Comparison of ENCODE assay signal across 8 mouse cellular contexts in the genomic region with DNA sequence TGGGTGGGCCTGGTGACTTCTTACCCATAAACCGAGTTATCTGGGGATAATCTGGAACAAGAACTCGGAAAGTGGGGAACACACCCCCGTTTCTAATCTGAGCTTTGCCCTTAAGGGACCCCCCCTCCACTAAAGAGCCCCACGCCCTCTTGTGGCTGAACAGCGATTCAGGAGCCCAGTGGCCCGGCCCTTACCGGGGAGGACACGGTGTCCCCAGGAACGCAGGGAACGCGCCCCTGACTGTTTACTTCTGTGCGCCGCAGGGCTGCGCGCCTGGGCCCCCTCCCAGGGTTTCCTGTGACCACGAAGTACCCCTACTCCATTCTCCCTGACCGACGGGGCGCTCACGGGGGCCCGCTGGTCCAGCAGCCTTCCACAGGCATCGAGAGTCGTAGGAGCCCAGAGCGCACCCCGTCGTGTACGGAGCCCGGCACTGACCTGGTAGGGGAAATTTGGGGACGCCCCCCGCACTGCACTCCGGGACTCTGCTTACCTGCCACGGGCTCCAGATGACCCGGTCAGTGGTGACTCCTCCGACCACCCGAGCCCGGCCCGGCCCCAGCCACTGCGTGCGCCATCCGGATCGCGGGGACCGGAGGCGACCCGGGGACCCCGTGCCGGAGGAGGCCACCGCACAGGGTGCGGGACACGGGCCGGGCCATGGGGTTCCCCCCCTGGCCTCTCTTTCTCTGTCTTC. TPM values are rescaled to one million over a fixed set of nuclear protein-coding genes. Genes with fewer than 3 reads are reported as not detected.
DNase-seq lines count a peak whose midpoint lies in the region; ATAC-seq and TF ChIP-seq lines count a peak whose summit lies in the region.

No protein-coding gene starts in this region.

- H3K27me3 ChIP-seq in Patski: peaks cover 7% of the 10 kb centered on the region
- peaks cover 70% of the 10 kb centered on the region for H3K27me3 ChIP-seq in heart, embryonic 15.5 days
- peaks cover 96% of the 10 kb centered on the region for H3K27me3 ChIP-seq in midbrain, embryonic 13.5 days

- peaks cover 38% of the 10 kb centered on the region for H3K4me1 ChIP-seq in heart, embryonic 15.5 days (replicated peaks)
- H3K4me1 ChIP-seq in midbrain, embryonic 13.5 days (replicated peaks): peaks cover 18% of the 10 kb centered on the region

- peak; percentile 49 for DNase-seq in adrenal gland, adult 2 months
- DNase-seq in adrenal gland, adult 8-10 months: no peak
- no peak for DNase-seq in Patski (ENCODE audit: low read depth, low spot score)
- DNase-seq in kidney, postnatal 36 days: peak; percentile 40 to 70
- no peak for DNase-seq in yolk sac, embryonic 10.5 days (ENCODE audit: low spot score)
- no peak for DNase-seq in gastrocnemius, adult 8-10 months (ENCODE audit: low spot score in 2 of 2)

- 1% methylated on average over 51 of the region's 51 CpGs for WGBS in heart, embryonic 15.5 days
- WGBS in midbrain, embryonic 13.5 days: 1% methylated on average over 51 of the region's 51 CpGs

- H3K9me3 ChIP-seq in heart, embryonic 15.5 days (replicated peaks): no peaks in the 10 kb centered on the region
- H3K9me3 ChIP-seq in midbrain, embryonic 13.5 days: no peaks in the 10 kb centered on the region; the same call in 1 of the 2 replicates

- ATAC-seq in Patski: peak; percentile 37
- ATAC-seq in heart, embryonic 15.5 days (replicated peaks; ENCODE audit: insufficient number of reproducible peaks, insufficient read depth, low FRiP score, low read depth): peak; percentile 20
- ATAC-seq in midbrain, embryonic 13.5 days: peak; percentile 16

- CTCF ChIA-PET in Patski (lab: Charles Lee): interaction anchor here (0.7 to 1.0 kb wide), 2 partner anchors 11 to 49 kb away, joined by 3 read pairs; no protein-coding TSS in a partner anchor

- no peak for TF ChIP-seq CTCF in Patski (IDR thresholded peaks at IDR 0.05)

- no peaks in the 10 kb centered on the region for H3K36me3 ChIP-seq in heart, embryonic 15.5 days
- H3K36me3 ChIP-seq in midbrain, embryonic 13.5 days: no peaks in the 10 kb centered on the region

- H3K4me3 ChIP-seq in heart, embryonic 15.5 days: peak overlapping the region; percentile 67
- peak overlapping the region; percentile 45 for H3K4me3 ChIP-seq in midbrain, embryonic 13.5 days (replicated peaks)

- in situ Hi-C loops in Patski (cut with MboI; ENCODE audit: low pct_unique_long_range_greater_than_20kb): loop anchor here (5.0 kb wide), 1 partner anchor 40 kb away; a partner anchor contains a TSS

- POLR2A ChIA-PET in Patski (lab: Charles Lee): no interaction called here

- peak overlapping the region; percentile 99 for H3K4me2 ChIP-seq in heart, embryonic 15.5 days
- H3K4me2 ChIP-seq in midbrain, embryonic 13.5 days (replicated peaks): peak overlapping the region; percentile 73

- H3K9ac ChIP-seq in heart, embryonic 15.5 days: peak overlapping the region; percentile 79
- H3K9ac ChIP-seq in midbrain, embryonic 13.5 days (replicated peaks): peak overlapping the region; percentile 64

- peak overlapping the region; percentile 55; the same call in 1 of the 2 replicates for H3K27ac ChIP-seq in heart, embryonic 15.5 days
- H3K27ac ChIP-seq in midbrain, embryonic 13.5 days: no peak overlapping the region

RNA-seq across cellular contexts. Expression of a gene that starts 0.5 kb away (rescaled TPM):
- 1 to 10 TPM; 3.2 to 3.9 TPM for total RNA-seq in adrenal gland, adult 2 months (2021)
- 53.9 and 64.0 TPM in 2 replicates for polyA plus RNA-seq in adrenal gland, adult 2 months (2012; rRNA removed)
- total RNA-seq in adrenal gland, adult 8-10 months (2022): 1 to 10 TPM; 3.6 to 5.6 (median 4.9) TPM
- 7.1 TPM for polyA plus RNA-seq in Patski (2021)
- polyA plus RNA-seq in heart, embryonic 15.5 days (2015; fragmentation: Nextera tagmentation; extraction: Ambion mirVana): 19.8 and 25.7 TPM in 2 replicates
- polyA plus RNA-seq in midbrain, embryonic 13.5 days (2015; fragmentation: Nextera tagmentation; extraction: Ambion mirVana): 2.9 and 4.0 TPM in 2 replicates
- total RNA-seq in gastrocnemius, adult 8-10 months (2022): 1 to 10 TPM; 1.9 to 5.0 (median 3.5) TPM

RNA-seq across cellular contexts. Expression of a gene that starts 7.7 kb away (rescaled TPM):
- 10 to 100 TPM; 30.0 to 36.2 TPM for total RNA-seq in adrenal gland, adult 2 months (2021)
- polyA plus RNA-seq in adrenal gland, adult 2 months (2012; rRNA removed): 104 and 121 TPM in 2 replicates
- 10 to 100 TPM; 37.4 to 58.6 (median 47.0) TPM for total RNA-seq in adrenal gland, adult 8-10 months (2022)
- polyA plus RNA-seq in Patski (2021): 50.5 TPM
- 28.3 and 37.6 TPM in 2 replicates for polyA plus RNA-seq in heart, embryonic 15.5 days (2015; fragmentation: Nextera tagmentation; extraction: Ambion mirVana)
- polyA plus RNA-seq in midbrain, embryonic 13.5 days (2015; fragmentation: Nextera tagmentation; extraction: Ambion mirVana): 63.7 TPM in 2 replicates
- total RNA-seq in gastrocnemius, adult 8-10 months (2022): 10 to 100 TPM; 12.6 to 17.4 (median 15.4) TPM

RNA-seq across cellular contexts. Expression of a gene that starts 13.2 kb away (rescaled TPM):
- under 1 TPM; 0.43 to 0.73 TPM for total RNA-seq in adrenal gland, adult 2 months (2021)
- polyA plus RNA-seq in adrenal gland, adult 2 months (2012; rRNA removed): 4.7 and 5.6 TPM in 2 replicates
- total RNA-seq in adrenal gland, adult 8-10 months (2022): 1 to 10 TPM in 1 of 4 experiments, under 1 TPM in 3; 0.28 to 1.4 (median 0.53) TPM
- polyA plus RNA-seq in Patski (2021): 0.89 TPM
- polyA plus RNA-seq in heart, embryonic 15.5 days (2015; fragmentation: Nextera tagmentation; extraction: Ambion mirVana): 0.92 and 1.1 TPM in 2 replicates
- polyA plus RNA-seq in midbrain, embryonic 13.5 days (2015; fragmentation: Nextera tagmentation; extraction: Ambion mirVana): 1.7 and 1.9 TPM in 2 replicates
- total RNA-seq in gastrocnemius, adult 8-10 months (2022): under 1 TPM in 1 of 4 experiments, not detected in 3; 0.12 TPM

RNA-seq across cellular contexts. Expression of a gene that starts 39.0 kb away (rescaled TPM):
- total RNA-seq in adrenal gland, adult 2 months (2021): 10 to 100 TPM; 26.8 to 31.6 TPM
- polyA plus RNA-seq in adrenal gland, adult 2 months (2012; rRNA removed): 50.2 and 57.3 TPM in 2 replicates
- total RNA-seq in adrenal gland, adult 8-10 months (2022): 10 to 100 TPM; 31.6 to 47.2 (median 41.6) TPM
- polyA plus RNA-seq in Patski (2021): 25.6 TPM
- polyA plus RNA-seq in heart, embryonic 15.5 days (2015; fragmentation: Nextera tagmentation; extraction: Ambion mirVana): 11.6 and 16.5 TPM in 2 replicates
- 15.5 and 18.2 TPM in 2 replicates for polyA plus RNA-seq in midbrain, embryonic 13.5 days (2015; fragmentation: Nextera tagmentation; extraction: Ambion mirVana)
- total RNA-seq in gastrocnemius, adult 8-10 months (2022): 1 to 10 TPM; 1.8 to 3.1 (median 2.4) TPM

RNA-seq across cellular contexts. Expression of a gene that starts 39.3 kb away (rescaled TPM):
- total RNA-seq in adrenal gland, adult 2 months (2021): 100 to 1,000 TPM; 263 to 339 TPM
- polyA plus RNA-seq in adrenal gland, adult 2 months (2012; rRNA removed): 862 and 877 TPM in 2 replicates
- total RNA-seq in adrenal gland, adult 8-10 months (2022): 100 to 1,000 TPM; 176 to 281 (median 205) TPM
- polyA plus RNA-seq in Patski (2021): 272 TPM
- polyA plus RNA-seq in heart, embryonic 15.5 days (2015; fragmentation: Nextera tagmentation; extraction: Ambion mirVana): 912 and 1,025 TPM in 2 replicates
- 465 and 479 TPM in 2 replicates for polyA plus RNA-seq in midbrain, embryonic 13.5 days (2015; fragmentation: Nextera tagmentation; extraction: Ambion mirVana)
- 100 to 1,000 TPM; 325 to 413 (median 358) TPM for total RNA-seq in gastrocnemius, adult 8-10 months (2022)

Comparison
In these comparisons a context has a peak if more than half of its experiments do, and no peak if none do; other contexts are left out.
1. DNase-seq: peak in adrenal gland, adult 2 months (single experiment) and kidney, postnatal 36 days (2 of 2); none in adrenal gland, adult 8-10 months (single experiment), Patski (single experiment), yolk sac, embryonic 10.5 days (single experiment) and gastrocnemius, adult 8-10 months (0 of 2).
2. Peak in every context shown above with its lines, with median percentiles within 50 percentile points of each other: ATAC-seq.